Mouse (Mus musculus) left cerebral cortex, postnatal 14 days (tissue): ENCODE measurements around the gene Bcas1. TPM values are rescaled to one million over a fixed set of nuclear protein-coding genes. Genes with fewer than 3 reads are reported as not detected.
A peak's percentile ranks its signal among the peaks of the same experiment; 100 is the strongest.

Experiments
- DNase-seq, 2 experiments: peaks; one replicate each; pipeline ENCODE4 v3.0.0; 2021 to 2022; ENCODE audit warnings: low spot score in 2 of 2, mixed read lengths in 1 of 2
- intact Hi-C: fragments of 180-260 bp; cut with DNase I; formaldehyde crosslinking; loops from one replicate; pipeline ENCODE4 v1.15.1; 2025
- total RNA-seq, 2 experiments: library from RNA; stranded (reverse); gene quantifications; 2 replicates each; pipeline ENCODE4 v1.2.3; 2021

The Bcas1 gene
- total RNA-seq, 2 experiments from 2014 or later: 53.7 to 70.4 TPM

GRCm38 (mm10) chr2:170356667-170357374, 70.8 kb downstream of the Bcas1 start:
- intact Hi-C loops: no loop called here
- DNase-seq: no peak

GRCm38 (mm10) chr2:170354963-170355367, 72.7 kb downstream of the Bcas1 start:
- DNase-seq: peak; percentile 90
- intact Hi-C loops: loop anchor here (2.0 kb wide), 2 partner anchors 46 to 154 kb away; no protein-coding TSS in a partner anchor

GRCm38 (mm10) chr2:170352273-170352672, 75.4 kb downstream of the Bcas1 start:
- intact Hi-C loops: no loop called here
- DNase-seq: no peak

- no peak for DNase-seq
- intact Hi-C loops: no loop called here
Measured at GRCm38 (mm10) chr2:170351847-170352246, 75.8 kb downstream of the Bcas1 start.

GRCm38 (mm10) chr2:170349784-170350183, 77.9 kb downstream of the Bcas1 start:
- no peak for DNase-seq
- intact Hi-C loops: loop anchor here (5.0 kb wide), 1 partner anchor 67 kb away; no protein-coding TSS in a partner anchor

GRCm38 (mm10) chr2:170349096-170349495, 78.5 kb downstream of the Bcas1 start:
- DNase-seq: no peak
- intact Hi-C loops: loop anchor here (5.0 kb wide), 1 partner anchor 67 kb away; no protein-coding TSS in a partner anchor

- DNase-seq: peak; percentile 51 to 76
- intact Hi-C loops: loop anchor here (1.0 to 5.0 kb wide), 2 partner anchors 65 to 231 kb away; no protein-coding TSS in a partner anchor
Measured at GRCm38 (mm10) chr2:170347131-170347765, 80.4 kb downstream of the Bcas1 start.

- peak in 1 of 2 experiments; percentile 28 for DNase-seq
- intact Hi-C loops: loop anchor here (5.0 kb wide), 1 partner anchor 63 kb away; no protein-coding TSS in a partner anchor
Measured at GRCm38 (mm10) chr2:170345410-170345793, 82.2 kb downstream of the Bcas1 start.

GRCm38 (mm10) chr2:170344502-170345409, 82.9 kb downstream of the Bcas1 start:
- no peak for DNase-seq
- intact Hi-C loops: loop anchor here (5.0 kb wide), 1 partner anchor 62 kb away; no protein-coding TSS in a partner anchor

GRCm38 (mm10) chr2:170343819-170344317, 83.8 kb downstream of the Bcas1 start:
- no peak for DNase-seq
- intact Hi-C loops: no loop called here

- intact Hi-C loops: no loop called here
Measured at GRCm38 (mm10) chr2:170343133-170343818, 84.4 kb downstream of the Bcas1 start.

GRCm38 (mm10) chr2:170342312-170342830, 85.3 kb downstream of the Bcas1 start:
- intact Hi-C loops: no loop called here
- no peak for DNase-seq

More at GRCm38 (mm10) chr2:170343133-170343818, 84.4 kb downstream of the Bcas1 start:
- peak; percentile 74 to 78 for DNase-seq

- no peak for DNase-seq
- intact Hi-C loops: no loop called here
Measured at GRCm38 (mm10) chr2:170341179-170341578, 86.5 kb downstream of the Bcas1 start.

GRCm38 (mm10) chr2:170336266-170336760, 91.3 kb downstream of the Bcas1 start:
- intact Hi-C loops: no loop called here
- no peak for DNase-seq

GRCm38 (mm10) chr2:170335168-170335567, 92.5 kb downstream of the Bcas1 start:
- no peak for DNase-seq
- intact Hi-C loops: no loop called here

GRCm38 (mm10) chr2:170331870-170332269, 95.8 kb downstream of the Bcas1 start:
- no peak for DNase-seq
- intact Hi-C loops: no loop called here

- no peak for DNase-seq
- intact Hi-C loops: no loop called here
Measured at GRCm38 (mm10) chr2:170330466-170330865, 97.2 kb downstream of the Bcas1 start.

GRCm38 (mm10) chr2:170329921-170330320, 97.7 kb downstream of the Bcas1 start:
- DNase-seq: no peak
- intact Hi-C loops: no loop called here
